ENCODE assay signal across 11 mouse cellular contexts in the genomic region with DNA sequence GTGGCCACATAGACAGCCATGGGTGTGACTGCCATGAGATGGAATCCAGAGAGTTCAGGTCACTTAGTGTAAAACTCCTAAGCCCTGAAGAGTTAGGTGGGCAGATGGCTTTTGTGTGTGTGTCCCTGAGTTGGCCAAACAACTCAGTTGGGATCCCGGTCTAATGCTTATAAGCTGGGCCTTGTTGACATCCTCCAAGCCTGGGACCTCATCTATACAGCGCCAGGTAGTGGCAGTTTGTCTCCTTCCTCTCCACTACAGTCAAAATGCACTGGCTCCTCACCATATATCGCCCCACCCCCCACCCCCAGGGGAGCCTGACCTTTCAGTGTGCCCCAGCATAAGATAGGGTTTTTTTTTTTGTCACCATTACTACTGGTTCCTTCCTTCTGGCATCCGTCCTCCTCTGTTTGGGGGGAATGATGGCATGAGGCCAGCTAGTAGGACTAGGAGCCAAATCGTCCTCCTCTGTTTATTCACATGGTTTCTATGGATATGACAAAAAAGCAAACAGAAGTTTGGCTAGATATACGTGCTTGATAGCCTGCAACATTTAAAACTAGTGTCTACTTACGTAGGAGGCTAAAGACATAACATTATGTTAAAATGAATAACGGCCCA. TPM values are rescaled to one million over a fixed set of nuclear protein-coding genes. Genes with fewer than 3 reads are reported as not detected.
DNase-seq lines count a peak whose midpoint lies in the region; ATAC-seq lines count a peak whose summit lies in the region.
"Had no signal": no experiment of that assay in that cellular context is flagged by ENCODE, and none has a peak within 500 bp of the region (broad histone marks: within the 10 kb centered on the region; RNA-seq: fewer than 3 reads in every experiment).

No protein-coding gene starts in this region.

- 40% methylated on average over 8 of the region's 8 CpGs for WGBS in heart, embryonic 15.5 days
- WGBS in forebrain, embryonic 15.5 days, result 41% methylated on average over 8 of the region's 8 CpGs

- no peak for ATAC-seq in heart, embryonic 15.5 days (replicated peaks; ENCODE audit: insufficient number of reproducible peaks, insufficient read depth, low FRiP score, low read depth)
- no peak for ATAC-seq in forebrain, embryonic 15.5 days (replicated peaks)
- ATAC-seq: activated CD4-positive, CD25-positive, alpha-beta regulatory T cell, adult 4 months had no signal

- no peak overlapping the region for H3K4me2 ChIP-seq in heart, embryonic 15.5 days
- no peak overlapping the region for H3K4me2 ChIP-seq in forebrain, embryonic 15.5 days (replicated peaks)

- H3K9ac ChIP-seq in heart, embryonic 15.5 days, result no peak overlapping the region
- no peak overlapping the region for H3K9ac ChIP-seq in forebrain, embryonic 15.5 days (replicated peaks)

- H3K27me3 ChIP-seq in heart, embryonic 15.5 days, result no peaks in the 10 kb centered on the region
- no peaks in the 10 kb centered on the region for H3K27me3 ChIP-seq in forebrain, embryonic 15.5 days

- no peak overlapping the region for H3K4me3 ChIP-seq in heart, embryonic 15.5 days
- no peak overlapping the region for H3K4me3 ChIP-seq in forebrain, embryonic 15.5 days

- peak overlapping the region; percentile 69 for H3K27ac ChIP-seq in heart, embryonic 15.5 days
- no peak overlapping the region for H3K27ac ChIP-seq in forebrain, embryonic 15.5 days (replicated peaks)

- no peaks in the 10 kb centered on the region for H3K9me3 ChIP-seq in heart, embryonic 15.5 days (replicated peaks)
- H3K9me3 ChIP-seq in forebrain, embryonic 15.5 days, result no peaks in the 10 kb centered on the region

- H3K4me1 ChIP-seq in heart, embryonic 15.5 days (replicated peaks), result peaks cover 46% of the 10 kb centered on the region
- peaks cover 31% of the 10 kb centered on the region for H3K4me1 ChIP-seq in forebrain, embryonic 15.5 days

- DNase-seq in left cerebral cortex, postnatal 10 days (ENCODE audit: extremely low spot score in 1 of 2, low spot score in 2 of 2), result peak; percentile 62 to 64
- no peak for DNase-seq in left cerebral cortex, postnatal 36 days (ENCODE audit: low spot score in 2 of 2)
- DNase-seq in kidney, postnatal 36 days, result peak; percentile 19 to 34
- DNase-seq in right cerebral cortex, postnatal 14 days, result peak; percentile 39
- no peak for DNase-seq in yolk sac, embryonic 10.5 days (ENCODE audit: low spot score)
- DNase-seq: thymus, postnatal 25 days had no signal

- no peaks in the 10 kb centered on the region for H3K36me3 ChIP-seq in heart, embryonic 15.5 days
- H3K36me3 ChIP-seq in forebrain, embryonic 15.5 days, result no peaks in the 10 kb centered on the region

- intact Hi-C loops in left cerebral cortex, postnatal 10 days (cut with DNase I), result no loop called here
- intact Hi-C loops in left cerebral cortex, postnatal 36 days (cut with DNase I), result no loop called here

RNA-seq across cellular contexts. Expression of a gene that starts 18.0 kb away (rescaled TPM):
- total RNA-seq in left cerebral cortex, postnatal 10 days (2021), result not detected
- total RNA-seq in left cerebral cortex, postnatal 36 days (2021), result not detected
- polyA plus RNA-seq in heart, embryonic 15.5 days (2015; fragmentation: Nextera tagmentation; extraction: Ambion mirVana), result 0.30 and 0.44 TPM in 2 replicates
- polyA plus RNA-seq in forebrain, embryonic 15.5 days (2015; fragmentation: Nextera tagmentation; extraction: Ambion mirVana), result not detected in 2 replicates
- total RNA-seq: layer of hippocampus, adult 8-10 months had no signal
- polyA plus RNA-seq: activated CD4-positive, CD25-positive, alpha-beta regulatory T cell, adult 4 months; embryonic facial prominence, embryonic 11.5 days had no signal

Comparison
In these comparisons a context has a peak if more than half of its experiments do, and no peak if none do; other contexts are left out.
1. DNase-seq: peak in left cerebral cortex, postnatal 10 days (2 of 2), kidney, postnatal 36 days (2 of 2) and right cerebral cortex, postnatal 14 days (single experiment); none in left cerebral cortex, postnatal 36 days (0 of 2) and yolk sac, embryonic 10.5 days (single experiment).